Mouse (Mus musculus): Measurements from ENCODE around the gene Mmp21. TPM values are rescaled to one million over a fixed set of nuclear protein-coding genes. Genes with fewer than 3 reads are reported as not detected.

The Mmp21 gene
- polyA plus RNA-seq (2012; rRNA removed): 0.04 and 0.09 TPM in 2 replicates

DNA sequence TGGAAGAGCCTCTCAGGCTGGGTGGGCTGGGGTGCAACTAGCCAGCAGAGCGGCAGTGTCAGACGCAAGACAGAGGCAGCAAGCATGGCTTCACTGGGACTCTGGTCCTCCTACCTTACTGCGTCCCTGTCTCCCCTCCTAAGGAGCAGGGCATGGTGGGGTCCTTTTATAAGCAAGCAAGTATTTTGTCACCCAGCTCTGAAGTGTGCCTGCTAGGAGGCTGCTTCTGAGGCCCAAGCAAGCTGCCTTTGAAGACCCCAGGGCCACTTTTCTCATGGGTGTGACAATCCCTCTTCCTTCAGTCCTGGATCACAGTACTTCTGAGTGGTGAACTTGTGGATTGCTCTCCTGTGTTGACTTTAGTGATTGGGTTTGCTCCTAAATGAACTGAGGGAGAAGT lies at the start of gene Mmp21:
TSS of gene Mmp21 (minus strand) at position 101 of the 400 bp plus-strand sequence.

DNA sequence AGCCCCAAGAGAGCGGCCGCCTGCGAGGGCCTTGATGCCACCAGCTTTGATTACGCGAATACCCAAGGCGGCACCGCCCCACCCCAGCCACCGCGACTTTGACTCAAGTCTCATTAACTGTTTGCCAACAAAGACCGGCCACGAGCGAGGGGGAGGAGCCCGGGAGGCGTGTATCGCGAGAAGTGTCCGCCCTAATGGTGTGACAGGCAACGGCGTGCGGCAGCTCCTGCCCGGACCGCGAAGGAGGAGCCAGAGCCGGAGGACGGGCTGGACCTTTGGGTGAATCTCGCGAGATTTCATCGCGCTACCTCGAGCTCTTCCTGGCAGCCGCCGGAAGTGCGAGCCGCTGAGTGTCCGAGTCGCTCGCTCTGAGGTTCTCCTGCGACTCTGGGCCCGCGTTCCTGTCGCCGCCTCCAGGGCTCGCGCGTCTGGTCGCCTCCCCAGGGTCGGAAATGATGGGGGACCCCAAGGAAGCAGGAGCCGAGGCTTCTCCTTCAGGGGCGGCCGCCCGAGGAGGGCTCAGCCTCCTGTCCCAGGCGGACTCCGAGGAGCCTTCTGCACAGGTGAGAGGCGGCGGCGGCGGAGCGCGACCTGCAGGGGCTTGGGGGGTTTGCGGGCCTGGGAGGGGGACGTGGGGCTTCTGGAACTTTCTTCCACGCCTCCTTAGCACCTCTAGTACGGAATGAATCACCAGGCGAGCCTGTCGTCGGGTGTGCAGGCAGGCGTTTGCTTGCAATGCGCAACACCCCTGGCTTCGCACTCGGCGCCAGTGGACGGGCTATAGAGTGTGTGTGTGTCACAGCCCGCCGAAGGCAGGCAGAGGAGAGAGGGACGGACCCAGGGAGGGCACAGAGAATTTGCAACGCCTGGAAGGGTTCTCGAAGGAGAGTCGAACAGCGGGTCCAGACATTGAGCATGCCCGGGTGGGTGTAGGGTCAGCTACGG lies 42.2 kb downstream of the Mmp21 start, which contains the start of gene Edrf1:
TSS of gene Edrf1 (plus strand) at position 183 of the 945 bp plus-strand sequence.

Other genes with a start within 250 kb of the Mmp21 start
- gene Tex36, start 77.9 kb downstream of the Mmp21 start, polyA plus RNA-seq (2012; rRNA removed): 0.09 TPM in 1 of 2 replicates, not detected in the other
- gene Edrf1, start 42.5 kb downstream of the Mmp21 start, polyA plus RNA-seq (2012; rRNA removed): 24.3 and 28.6 TPM in 2 replicates
- 82.7 and 95.5 TPM in 2 replicates for gene Bccip, start 29.3 kb upstream of the Mmp21 start, polyA plus RNA-seq (2012; rRNA removed)
- 38.1 and 41.2 TPM in 2 replicates for gene Uros, start 30.0 kb upstream of the Mmp21 start, polyA plus RNA-seq (2012; rRNA removed)
- 8.3 and 8.8 TPM in 2 replicates for gene Fank1, start 96.8 kb upstream of the Mmp21 start, polyA plus RNA-seq (2012; rRNA removed)
- gene Dhx32, start 102.7 kb upstream of the Mmp21 start, polyA plus RNA-seq (2012; rRNA removed): 33.1 and 35.5 TPM in 2 replicates

Data from central nervous system, embryonic 18 days (tissue).